33 mouse cellular contexts compared by ENCODE assay signal in genomic region chrX:134919220-134919619, GRCm38 (mm10). TPM values are rescaled to one million over a fixed set of nuclear protein-coding genes. Genes with fewer than 3 reads are reported as not detected.
"Had no signal": no experiment of that assay in that cellular context is flagged by ENCODE, and none has a peak within 500 bp of the region (broad histone marks: within the 10 kb centered on the region; RNA-seq: fewer than 3 reads in every experiment).

No protein-coding gene starts in this region.

- H3K4me1 ChIP-seq: limb, embryonic 10.5 days; limb, embryonic 12.5 days; limb, embryonic 13.5 days; limb, embryonic 15.5 days; lung, embryonic 15.5 days; midbrain, embryonic 10.5 days; midbrain, embryonic 12.5 days; midbrain, embryonic 15.5 days; neural tube, embryonic 12.5 days had no signal

- H3K4me3 ChIP-seq: limb, embryonic 10.5 days; limb, embryonic 12.5 days; limb, embryonic 13.5 days; limb, embryonic 15.5 days; liver, embryonic 12.5 days; liver, embryonic 13.5 days; liver, embryonic 15.5 days; lung, embryonic 15.5 days; megakaryocyte, embryonic 14.5 days; midbrain, embryonic 10.5 days; midbrain, embryonic 12.5 days; midbrain, embryonic 13.5 days; midbrain, embryonic 15.5 days; myocyte; neural tube, embryonic 12.5 days had no signal

- DNase-seq: left cerebral cortex, postnatal 4 days; liver; liver, embryonic 13.5 days; liver, postnatal 0 days; lung, adult 18-20 months; lung, adult 2 months; lung, embryonic 14.5 days; lung, postnatal 10 days; lung, postnatal 14 days; lung, postnatal 36 days; lung, postnatal 4 days; midbrain, embryonic 14.5 days had no signal

- ATAC-seq: liver, embryonic 12.5 days; liver, postnatal 0 days; lung, postnatal 0 days; midbrain, embryonic 13.5 days; midbrain, embryonic 15.5 days; midbrain, embryonic 16.5 days had no signal

- H3K9me3 ChIP-seq: limb, embryonic 10.5 days; limb, embryonic 12.5 days; limb, embryonic 13.5 days; limb, embryonic 15.5 days; liver, embryonic 12.5 days; liver, embryonic 13.5 days; liver, embryonic 15.5 days; lung, embryonic 15.5 days; megakaryocyte, embryonic 14.5 days; midbrain, embryonic 10.5 days; midbrain, embryonic 12.5 days; midbrain, embryonic 13.5 days; midbrain, embryonic 15.5 days; neural tube, embryonic 12.5 days had no signal

- H3K27me3 ChIP-seq: limb, embryonic 15.5 days; liver, embryonic 12.5 days; liver, embryonic 13.5 days; lung, embryonic 15.5 days; megakaryocyte, embryonic 14.5 days; midbrain, embryonic 13.5 days; midbrain, embryonic 15.5 days; neural tube, embryonic 12.5 days had no signal

- H3K27ac ChIP-seq: limb, embryonic 10.5 days; limb, embryonic 12.5 days; limb, embryonic 13.5 days; limb, embryonic 15.5 days; liver, embryonic 12.5 days; liver, embryonic 13.5 days; liver, embryonic 14.5 days; liver, embryonic 15.5 days; lung, embryonic 15.5 days; macrophage; midbrain, embryonic 10.5 days; midbrain, embryonic 12.5 days; midbrain, embryonic 13.5 days; midbrain, embryonic 15.5 days; neural tube, embryonic 12.5 days had no signal

- H3K36me3 ChIP-seq: limb, embryonic 10.5 days; limb, embryonic 12.5 days; limb, embryonic 13.5 days; limb, embryonic 15.5 days; liver, embryonic 12.5 days; liver, embryonic 13.5 days; liver, embryonic 15.5 days; lung, embryonic 15.5 days; midbrain, embryonic 10.5 days; midbrain, embryonic 12.5 days; midbrain, embryonic 13.5 days; midbrain, embryonic 15.5 days; neural tube, embryonic 12.5 days had no signal

- H3K9ac ChIP-seq: limb, embryonic 12.5 days; limb, embryonic 13.5 days; limb, embryonic 15.5 days; liver, embryonic 12.5 days; liver, embryonic 13.5 days; liver, embryonic 14.5 days; liver, embryonic 15.5 days; liver, postnatal 0 days; lung, embryonic 14.5 days; lung, embryonic 15.5 days; midbrain, embryonic 12.5 days; midbrain, embryonic 13.5 days; midbrain, embryonic 15.5 days; neural tube, embryonic 12.5 days had no signal

- H3K4me2 ChIP-seq: limb, embryonic 12.5 days; limb, embryonic 13.5 days; limb, embryonic 15.5 days; liver, embryonic 11.5 days; liver, embryonic 12.5 days; liver, embryonic 13.5 days; liver, embryonic 15.5 days; lung, embryonic 14.5 days; lung, embryonic 15.5 days; midbrain, embryonic 11.5 days; midbrain, embryonic 12.5 days; midbrain, embryonic 13.5 days; midbrain, embryonic 15.5 days; neural tube, embryonic 12.5 days had no signal

RNA-seq across cellular contexts. Expression of gene Nxf2, which starts 45.3 kb away (rescaled TPM):
- polyA plus RNA-seq: liver, adult 2 months; lung, adult 2 months; myocyte had no signal
